Mouse (Mus musculus) hindbrain, embryonic 14.5 days (tissue): ENCODE measurements around the gene Adra1b. TPM values are rescaled to one million over a fixed set of nuclear protein-coding genes. Genes with fewer than 3 reads are reported as not detected.

Experiments used
- ATAC-seq: fragments of 200-750 bp; cut with Nextera tagmentation; 2 replicates; pipeline ENCODE4 v1.8.0; 2017; ENCODE audit warnings: moderate number of reproducible peaks, mild to moderate bottlenecking, moderate TSS enrichment, moderate library complexity; ENCODE audit not compliant: low FRiP score
- DNase-seq: peaks from one replicate; pipeline ENCODE4 v3.0.0-alpha.2; 2015; ENCODE audit warnings: low spot score
- H3K27ac ChIP-seq: fragments of 300-500 bp; sonication (generic); 2 replicates; pipeline ENCODE4 v1.5.1; 2014; ENCODE audit warnings: mild to moderate bottlenecking, moderate library complexity
- H3K27me3 ChIP-seq: fragments of 300-500 bp; sonication (generic); 2 replicates; pipeline ENCODE4 v1.6.1; 2014; ENCODE audit warnings: mild to moderate bottlenecking, low read length, mixed read lengths; ENCODE audit not compliant: control insufficient read depth, insufficient read depth
- H3K36me3 ChIP-seq: fragments of 300-500 bp; sonication (generic); replicated peaks from 2 replicates; pipeline ENCODE4 v1.6.1; 2014; ENCODE audit not compliant: control insufficient read depth, insufficient read depth
- H3K4me1 ChIP-seq: fragments of 300-500 bp; sonication (generic); replicated peaks from 2 replicates; pipeline ENCODE4 v1.6.1; 2014; ENCODE audit warnings: antibody characterized with exemption, low read length, mixed read lengths; ENCODE audit not compliant: control insufficient read depth, insufficient read depth
- H3K4me2 ChIP-seq: fragments of 300-500 bp; sonication (generic); replicated peaks from 2 replicates; pipeline ENCODE4 v1.6.1; 2014; ENCODE audit warnings: mild to moderate bottlenecking, moderate library complexity
- H3K4me3 ChIP-seq: fragments of 300-500 bp; sonication (generic); replicated peaks from 2 replicates; pipeline ENCODE4 v1.5.1; 2014; ENCODE audit warnings: mild to moderate bottlenecking, low read length
- H3K9ac ChIP-seq: fragments of 300-500 bp; sonication (generic); 2 replicates; pipeline ENCODE4 v1.6.1; 2014
- H3K9me3 ChIP-seq: fragments of 300-500 bp; sonication (generic); 2 replicates; pipeline ENCODE4 v1.6.1; 2016; ENCODE audit warnings: low read length; ENCODE audit not compliant: control insufficient read depth
- WGBS: fragments of 180-500 bp; shearing (Covaris S2); extraction: QIAGEN DNeasy Blood & Tissue Kit; methylation state at CpG from one replicate; pipeline ENCODE4 v1.1.7; 2014; 5-methylcytosine and 5-hydroxymethylcytosine counted together
- polyA plus RNA-seq: library from polyadenylated mRNA; unstranded; fragments of >200 nt; fragmentation: Nextera tagmentation; extraction: Ambion mirVana; gene quantifications from 2 replicates; pipeline ENCODE4 v1.2.1, GENCODE M21; 2014

The Adra1b gene
- polyA plus RNA-seq, 1 experiment from 2014 or later, result 6.2 TPM

GRCm38 (mm10) chr11:43767749-43768148, 133.3 kb downstream of the Adra1b start:
- Histone ChIP-seq H3K4me2 (peak overlapping the region; percentile 59; the same call in 1 of the 2 replicates), H3K36me3 (no peaks in the 10 kb centered on the region), H3K9ac (no peak overlapping the region), H3K9me3 (no peaks in the 10 kb centered on the region), H3K27ac (no peak overlapping the region), H3K4me1 (no peaks in the 10 kb centered on the region), H3K27me3 (peaks cover 9% of the 10 kb centered on the region; the same call in 1 of the 2 replicates), H3K4me3 (no peak overlapping the region)
- DNase-seq (no peak), ATAC-seq (no peak)
- 75% methylated on average over 11 of the region's 11 CpGs for WGBS

DNA sequence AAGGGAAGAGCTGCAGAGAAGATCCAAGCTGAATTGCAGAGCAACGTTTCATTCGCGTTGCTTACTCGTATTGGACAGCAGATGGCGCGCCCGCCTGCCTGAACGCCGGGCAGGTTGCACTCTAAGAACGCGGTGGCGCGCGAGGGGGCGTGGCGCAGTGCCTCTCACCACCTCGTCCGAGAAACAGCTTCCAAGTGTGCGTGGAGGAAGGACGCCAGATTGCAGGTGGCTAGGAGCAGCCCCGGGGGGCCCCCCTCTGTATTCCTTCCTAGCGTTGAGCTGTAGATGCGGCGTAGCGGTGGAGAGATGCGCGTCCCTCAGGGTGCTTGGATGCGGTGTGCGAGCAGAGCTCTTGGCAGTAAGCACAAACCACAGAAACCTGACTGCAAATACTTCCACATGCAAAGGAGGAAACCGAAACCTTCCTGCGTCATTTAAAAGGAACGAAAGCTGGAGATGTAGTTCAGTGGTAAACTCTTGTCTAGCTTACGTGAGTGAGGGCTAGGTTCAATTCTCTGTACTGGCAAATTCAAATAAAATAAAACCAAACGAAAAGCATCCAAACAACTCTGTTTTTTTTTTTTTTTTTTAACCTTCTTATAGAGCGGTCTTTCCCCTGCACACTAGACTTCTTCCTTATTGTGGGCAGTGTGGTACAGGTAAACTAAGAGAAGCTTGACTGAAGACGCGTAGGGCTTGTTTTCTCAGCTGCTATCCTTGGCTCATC, 133.9 kb downstream of the Adra1b start:
- Histone ChIP-seq H3K4me2 (peak overlapping the region; percentile 59), H3K4me3 (peak overlapping the region; percentile 42), H3K27me3 (peaks cover 9% of the 10 kb centered on the region; the same call in 1 of the 2 replicates), H3K27ac (no peak overlapping the region), H3K4me1 (no peaks in the 10 kb centered on the region), H3K9ac (peak overlapping the region; percentile 48; the same call in 1 of the 2 replicates), H3K36me3 (no peaks in the 10 kb centered on the region), H3K9me3 (no peaks in the 10 kb centered on the region)
- DNase-seq, result peak; percentile 87
- 6% methylated on average over 37 of the region's 37 CpGs for WGBS
- ATAC-seq, result peak; percentile 90

GRCm38 (mm10) chr11:43758436-43758835, 142.6 kb downstream of the Adra1b start:
- DNase-seq (no peak), ATAC-seq (no peak)
- H3K36me3 ChIP-seq, result no peaks in the 10 kb centered on the region
- no peaks in the 10 kb centered on the region for H3K9me3 ChIP-seq
- 66% methylated on average over 2 of the region's 2 CpGs for WGBS
- no peaks in the 10 kb centered on the region for H3K4me1 ChIP-seq
- 0 out of 2 replicates have a peak, but pooled peaks cover 8% of the 10 kb centered on the region for H3K27me3 ChIP-seq
- no peak overlapping the region for H3K4me3 ChIP-seq
- no peak overlapping the region for H3K4me2 ChIP-seq
- no peak overlapping the region for H3K9ac ChIP-seq
- no peak overlapping the region for H3K27ac ChIP-seq

- DNase-seq (no peak), ATAC-seq (no peak)
- H3K9ac ChIP-seq, result no peak overlapping the region
- no peaks in the 10 kb centered on the region for H3K9me3 ChIP-seq
- no peak overlapping the region for H3K4me2 ChIP-seq
- H3K4me1 ChIP-seq, result no peaks in the 10 kb centered on the region
- no peak overlapping the region for H3K27ac ChIP-seq
- 0 out of 2 replicates have a peak, but pooled peaks cover 8% of the 10 kb centered on the region for H3K27me3 ChIP-seq
- no peaks in the 10 kb centered on the region for H3K36me3 ChIP-seq
- H3K4me3 ChIP-seq, result no peak overlapping the region
- WGBS, result 72% methylated on average over 5 of the region's 5 CpGs
These were observed 145.6 kb downstream of the Adra1b start for GRCm38 (mm10) chr11:43755411-43755810.

- DNase-seq, result no peak
- Histone ChIP-seq H3K36me3 (no peaks in the 10 kb centered on the region), H3K9me3 (no peaks in the 10 kb centered on the region), H3K4me3 (no peak overlapping the region), H3K9ac (no peak overlapping the region), H3K27me3 (0 out of 2 replicates have a peak, but pooled peaks cover 8% of the 10 kb centered on the region), H3K4me1 (no peaks in the 10 kb centered on the region), H3K27ac (no peak overlapping the region), H3K4me2 (no peak overlapping the region)
- WGBS, result 77% methylated on average over 1 of the region's 1 CpGs
- ATAC-seq, result no peak
These were observed 146.4 kb downstream of the Adra1b start for GRCm38 (mm10) chr11:43754568-43754967.

GRCm38 (mm10) chr11:43751542-43751941, 149.5 kb downstream of the Adra1b start:
- Histone ChIP-seq H3K4me1 (peaks cover 8% of the 10 kb centered on the region), H3K27ac (no peak overlapping the region), H3K9ac (no peak overlapping the region), H3K36me3 (no peaks in the 10 kb centered on the region), H3K9me3 (no peaks in the 10 kb centered on the region), H3K27me3 (0 out of 2 replicates have a peak, but pooled peaks cover 8% of the 10 kb centered on the region), H3K4me2 (no peak overlapping the region), H3K4me3 (no peak overlapping the region)
- DNase-seq (no peak), ATAC-seq (no peak)
- 67% methylated on average over 2 of the region's 2 CpGs for WGBS

- 3% methylated on average over 47 of the region's 47 CpGs for WGBS
- DNase-seq, result peak; percentile 100
These were observed 153.5 kb downstream of the Adra1b start, which contains the start of gene Ttc1 for GRCm38 (mm10) chr11:43747233-43748226. Gene Ttc1, minus strand, starts transcription at chr11:43748008.

GRCm38 (mm10) chr11:43728737-43729301, 172.2 kb downstream of the Adra1b start:
- H3K9me3 ChIP-seq, result no peaks in the 10 kb centered on the region
- no peaks in the 10 kb centered on the region for H3K27me3 ChIP-seq
- no peak overlapping the region for H3K27ac ChIP-seq
- DNase-seq, result no peak
- ATAC-seq, result no peak
- peaks cover 53% of the 10 kb centered on the region for H3K36me3 ChIP-seq
- H3K4me2 ChIP-seq, result no peak overlapping the region
- H3K4me1 ChIP-seq, result no peaks in the 10 kb centered on the region
- 91% methylated on average over 7 of the region's 7 CpGs for whole genome bisulfite sequencing
- H3K9ac ChIP-seq, result no peak overlapping the region
- no peak overlapping the region for H3K4me3 ChIP-seq

More at GRCm38 (mm10) chr11:43747233-43748226, 153.5 kb downstream of the Adra1b start, which contains the start of gene Ttc1:
- peak within 1 kb of the TSS; percentile 64 for H3K4me3 ChIP-seq
- no peaks in the 10 kb centered on the region for H3K27me3 ChIP-seq
- H3K4me1 ChIP-seq, result peaks cover 8% of the 10 kb centered on the region
- H3K9me3 ChIP-seq, result no peaks in the 10 kb centered on the region
- peak within 1 kb of the TSS; percentile 20; the same call in 1 of the 2 replicates for H3K27ac ChIP-seq
- H3K9ac ChIP-seq, result peak within 1 kb of the TSS; percentile 74
- H3K4me2 ChIP-seq, result peak within 1 kb of the TSS; percentile 92
- ATAC-seq, result peak; percentile 98
- peaks cover 29% of the 10 kb centered on the region for H3K36me3 ChIP-seq
